In the genomic region with DNA sequence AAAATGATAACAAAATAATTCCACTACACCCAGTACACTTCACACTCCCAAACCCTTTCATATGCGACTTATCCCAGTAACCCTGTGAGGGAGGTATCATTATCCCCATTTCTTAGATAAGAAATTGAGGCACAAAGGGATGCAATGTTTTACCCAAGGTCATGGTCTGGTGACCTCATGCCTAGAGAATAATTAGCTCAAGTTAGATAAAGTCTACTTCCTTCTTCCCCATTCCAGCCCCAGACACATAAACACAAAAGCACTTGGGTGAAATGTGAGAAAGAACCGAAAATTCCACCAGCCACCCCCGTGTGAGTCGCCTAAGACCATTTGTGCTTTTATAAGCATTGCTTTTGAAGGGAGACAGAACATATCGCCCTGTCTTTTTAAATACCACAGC, we compare ENCODE assay signal across 14 mouse cellular contexts.
A peak's percentile ranks its signal among the peaks of the same experiment; 100 is the strongest.
DNase-seq lines count a peak whose midpoint lies in the region; ATAC-seq and TF ChIP-seq lines count a peak whose summit lies in the region.
"Had no signal": no experiment of that assay in that cellular context is flagged by ENCODE, and none has a peak within 500 bp of the region (broad histone marks: within the 10 kb centered on the region; RNA-seq: fewer than 3 reads in every experiment).

No protein-coding gene starts in this region.

- no peaks in the 10 kb centered on the region for H3K27me3 ChIP-seq in embryonic facial prominence, embryonic 11.5 days (ENCODE audit: control insufficient read depth, insufficient read depth, low read length)
- no peaks in the 10 kb centered on the region for H3K27me3 ChIP-seq in embryonic facial prominence, embryonic 10.5 days (replicated peaks; ENCODE audit: low read depth, poor library complexity, severe bottlenecking)
- no peaks in the 10 kb centered on the region for H3K27me3 ChIP-seq in kidney, embryonic 14.5 days (ENCODE audit: control insufficient read depth, insufficient read depth, low read length)
- H3K27me3 ChIP-seq in intestine, postnatal 0 days (replicated peaks; ENCODE audit: control insufficient read depth, insufficient read depth, low read length): no peaks in the 10 kb centered on the region
- H3K27me3 ChIP-seq: forebrain, embryonic 15.5 days; limb, embryonic 15.5 days; megakaryocyte, embryonic 14.5 days had no signal

- no peaks in the 10 kb centered on the region for H3K9me3 ChIP-seq in embryonic facial prominence, embryonic 11.5 days (replicated peaks; ENCODE audit: control insufficient read depth, low read length)
- H3K9me3 ChIP-seq in embryonic facial prominence, embryonic 10.5 days: no peaks in the 10 kb centered on the region
- H3K9me3 ChIP-seq in kidney, embryonic 14.5 days (ENCODE audit: control insufficient read depth, low read length): no peaks in the 10 kb centered on the region
- H3K9me3 ChIP-seq in intestine, postnatal 0 days (ENCODE audit: control insufficient read depth): no peaks in the 10 kb centered on the region
- H3K9me3 ChIP-seq: forebrain, embryonic 15.5 days; limb, embryonic 15.5 days had no signal

- 33% methylated on average over 5 of the region's 5 CpGs for WGBS in embryonic facial prominence, embryonic 11.5 days
- 38% methylated on average over 5 of the region's 5 CpGs for WGBS in embryonic facial prominence, embryonic 10.5 days
- WGBS in kidney, embryonic 14.5 days: 29% methylated on average over 5 of the region's 5 CpGs
- 13% methylated on average over 5 of the region's 5 CpGs for WGBS in intestine, postnatal 0 days

- DNase-seq in embryonic facial prominence, embryonic 11.5 days (ENCODE audit: low spot score): peak; percentile 19
- no peak for DNase-seq in embryonic facial prominence, embryonic 10.5 days (ENCODE audit: low spot score)
- DNase-seq in kidney, postnatal 10 days: no peak
- DNase-seq in NIH3T3 (ENCODE audit: low read depth): peak; percentile 26
- no peak for DNase-seq in left cerebral cortex, postnatal 25 days (ENCODE audit: low spot score in 2 of 2)
- no peak for DNase-seq in spleen, postnatal 4 days (ENCODE audit: low spot score in 2 of 2)
- DNase-seq: cerebellum, adult 9-11 months; right cerebral cortex, postnatal 25 days had no signal

- no peaks in the 10 kb centered on the region for H3K36me3 ChIP-seq in embryonic facial prominence, embryonic 11.5 days (replicated peaks; ENCODE audit: control insufficient read depth, insufficient read depth, low read depth, low read length)
- no peaks in the 10 kb centered on the region for H3K36me3 ChIP-seq in embryonic facial prominence, embryonic 10.5 days (replicated peaks)
- no peaks in the 10 kb centered on the region for H3K36me3 ChIP-seq in kidney, embryonic 14.5 days (ENCODE audit: control insufficient read depth, insufficient read depth, low read length)
- H3K36me3 ChIP-seq in intestine, postnatal 0 days (ENCODE audit: control insufficient read depth, insufficient read depth): no peaks in the 10 kb centered on the region
- H3K36me3 ChIP-seq: forebrain, embryonic 15.5 days; limb, embryonic 15.5 days had no signal

- no peak for TF ChIP-seq CTCF in intestine, postnatal 0 days (IDR thresholded peaks at IDR 0.05; ENCODE audit: low read depth)

- no peak for ATAC-seq in embryonic facial prominence, embryonic 11.5 days (replicated peaks; ENCODE audit: insufficient number of reproducible peaks, low FRiP score, low TSS enrichment, low read depth)
- ATAC-seq in kidney, embryonic 14.5 days (ENCODE audit: low FRiP score, low TSS enrichment): peak; percentile 49; the same call in 1 of the 2 replicates
- ATAC-seq in intestine, postnatal 0 days: peak; percentile 75
- ATAC-seq: activated CD4-positive, CD25-positive, alpha-beta regulatory T cell, adult 4 months; forebrain, embryonic 15.5 days had no signal

- no peak overlapping the region for H3K27ac ChIP-seq in embryonic facial prominence, embryonic 11.5 days (replicated peaks; ENCODE audit: low read depth, low read length)
- no peak overlapping the region for H3K27ac ChIP-seq in embryonic facial prominence, embryonic 10.5 days (replicated peaks)
- peak overlapping the region; percentile 24; the same call in 1 of the 2 replicates for H3K27ac ChIP-seq in kidney, embryonic 14.5 days (ENCODE audit: low read depth, low read length)
- H3K27ac ChIP-seq in intestine, postnatal 0 days (ENCODE audit: low read depth, low read length): peak overlapping the region; percentile 75
- H3K27ac ChIP-seq: forebrain, embryonic 15.5 days had no signal

- H3K4me2 ChIP-seq in embryonic facial prominence, embryonic 11.5 days (ENCODE audit: low read depth, low read length): no peak overlapping the region
- H3K4me2 ChIP-seq in kidney, embryonic 14.5 days (replicated peaks; ENCODE audit: low read depth, low read length): no peak overlapping the region
- H3K4me2 ChIP-seq in intestine, postnatal 0 days (replicated peaks; ENCODE audit: low read depth): peak overlapping the region; percentile 47
- H3K4me2 ChIP-seq: forebrain, embryonic 15.5 days; limb, embryonic 15.5 days had no signal

- intact Hi-C loops in left cerebral cortex, postnatal 25 days (cut with DNase I): no loop called here

- H3K9ac ChIP-seq in embryonic facial prominence, embryonic 11.5 days (replicated peaks; ENCODE audit: low read length): no peak overlapping the region
- H3K9ac ChIP-seq in kidney, embryonic 14.5 days (ENCODE audit: low read depth, low read length): no peak overlapping the region
- no peak overlapping the region for H3K9ac ChIP-seq in intestine, postnatal 0 days (ENCODE audit: low read depth, low read length)
- H3K9ac ChIP-seq: forebrain, embryonic 15.5 days; limb, embryonic 15.5 days had no signal

- H3K4me3 ChIP-seq in embryonic facial prominence, embryonic 11.5 days (ENCODE audit: low read depth, low read length): no peak overlapping the region
- no peak overlapping the region for H3K4me3 ChIP-seq in embryonic facial prominence, embryonic 10.5 days
- no peak overlapping the region for H3K4me3 ChIP-seq in kidney, embryonic 14.5 days (ENCODE audit: low read length)
- H3K4me3 ChIP-seq in intestine, postnatal 0 days (ENCODE audit: low read depth, low read length): no peak overlapping the region
- H3K4me3 ChIP-seq: forebrain, embryonic 15.5 days; limb, embryonic 15.5 days; megakaryocyte, embryonic 14.5 days had no signal

- no peaks in the 10 kb centered on the region for H3K4me1 ChIP-seq in embryonic facial prominence, embryonic 11.5 days (ENCODE audit: control insufficient read depth, insufficient read depth, low read length)
- H3K4me1 ChIP-seq in embryonic facial prominence, embryonic 10.5 days: peaks cover 28% of the 10 kb centered on the region
- peaks cover 16% of the 10 kb centered on the region for H3K4me1 ChIP-seq in kidney, embryonic 14.5 days (ENCODE audit: control insufficient read depth, insufficient read depth, low read length)
- peaks cover 20% of the 10 kb centered on the region for H3K4me1 ChIP-seq in intestine, postnatal 0 days (replicated peaks; ENCODE audit: control insufficient read depth, insufficient read depth, low read length)
- H3K4me1 ChIP-seq: megakaryocyte, embryonic 14.5 days had no signal

Comparison
In these comparisons a context has a peak if more than half of its experiments do, and no peak if none do; other contexts are left out.
1. DNase-seq: peak in embryonic facial prominence, embryonic 11.5 days (single experiment) and NIH3T3 (single experiment); none in embryonic facial prominence, embryonic 10.5 days (single experiment), kidney, postnatal 10 days (single experiment), left cerebral cortex, postnatal 25 days (0 of 2) and spleen, postnatal 4 days (0 of 2).
2. H3K27ac ChIP-seq: peak in kidney, embryonic 14.5 days (single experiment) and intestine, postnatal 0 days (single experiment); none in embryonic facial prominence, embryonic 11.5 days (single experiment) and embryonic facial prominence, embryonic 10.5 days (single experiment).